Mouse (Mus musculus): Measurements from ENCODE around the gene Mars. TPM values are rescaled to one million over a fixed set of nuclear protein-coding genes. Genes with fewer than 3 reads are reported as not detected.
A peak's percentile ranks its signal among the peaks of the same experiment; 100 is the strongest.

The Mars gene
- polyA plus RNA-seq, 1 experiment, result 65.8 TPM

- no peak for DNase-seq
These were observed 31.4 kb upstream of the Mars start for GRCm38 (mm10) chr10:127343029-127343428.

GRCm38 (mm10) chr10:127341891-127342639, 30.5 kb upstream of the Mars start, which contains the start of gene Gli1:
Gli1 (minus strand) TSS chr10:127341974.
- WGBS, result under 1% methylated on average over 29 of the region's 29 CpGs
- peaks cover 28% of the 10 kb centered on the region for H3K27me3 ChIP-seq (ENCODE audit: control insufficient read depth, insufficient read depth, low read length)
- no peak within 1 kb of the TSS for H3K4me3 ChIP-seq (ENCODE audit: control insufficient read depth, insufficient read depth, low read length)
- no peaks in the 10 kb centered on the region for H3K36me3 ChIP-seq (ENCODE audit: control insufficient read depth, insufficient read depth, low read length)
- peaks cover 31% of the 10 kb centered on the region for H3K4me1 ChIP-seq (replicated peaks; ENCODE audit: control insufficient read depth, insufficient read depth, low read length)
- TF ChIP-seq CTCF (IDR thresholded peaks at IDR 0.05; ENCODE audit: borderline replicate concordance, control insufficient read depth, extremely low read depth, insufficient read depth, low read length, poor library complexity) (peak; percentile 84; the same call in 1 of the 2 replicates), POLR2A (IDR thresholded peaks at IDR 0.05; ENCODE audit: control insufficient read depth, extremely low read depth, insufficient read depth, low read length, poor library complexity) (no peak)
- H3K27ac ChIP-seq (ENCODE audit: control insufficient read depth, insufficient read depth, low read length), result no peak within 1 kb of the TSS
- DNase-seq, result peak; percentile 82

More at GRCm38 (mm10) chr10:127343029-127343428, 31.4 kb upstream of the Mars start:
- H3K27ac ChIP-seq (ENCODE audit: control insufficient read depth, insufficient read depth, low read length), result no peak overlapping the region
- no peaks in the 10 kb centered on the region for H3K36me3 ChIP-seq (ENCODE audit: control insufficient read depth, insufficient read depth, low read length)
- 22% methylated on average over 3 of the region's 3 CpGs for WGBS
- H3K4me1 ChIP-seq (replicated peaks; ENCODE audit: control insufficient read depth, insufficient read depth, low read length), result peaks cover 21% of the 10 kb centered on the region
- H3K27me3 ChIP-seq (ENCODE audit: control insufficient read depth, insufficient read depth, low read length), result peaks cover 28% of the 10 kb centered on the region
- no peak overlapping the region for H3K4me3 ChIP-seq (ENCODE audit: control insufficient read depth, insufficient read depth, low read length)
- TF ChIP-seq CTCF (IDR thresholded peaks at IDR 0.05; ENCODE audit: borderline replicate concordance, control insufficient read depth, extremely low read depth, insufficient read depth, low read length, poor library complexity) (no peak), POLR2A (IDR thresholded peaks at IDR 0.05; ENCODE audit: control insufficient read depth, extremely low read depth, insufficient read depth, low read length, poor library complexity) (no peak)

- Histone ChIP-seq H3K4me1 (replicated peaks; ENCODE audit: control insufficient read depth, insufficient read depth, low read length) (peaks cover 36% of the 10 kb centered on the region), H3K27me3 (ENCODE audit: control insufficient read depth, insufficient read depth, low read length) (peaks cover 28% of the 10 kb centered on the region), H3K4me3 (ENCODE audit: control insufficient read depth, insufficient read depth, low read length) (no peak overlapping the region), H3K36me3 (ENCODE audit: control insufficient read depth, insufficient read depth, low read length) (no peaks in the 10 kb centered on the region), H3K27ac (ENCODE audit: control insufficient read depth, insufficient read depth, low read length) (no peak overlapping the region)
- DNase-seq, result no peak
- 3% methylated on average over 11 of the region's 11 CpGs for WGBS
- TF ChIP-seq CTCF (IDR thresholded peaks at IDR 0.05; ENCODE audit: borderline replicate concordance, control insufficient read depth, extremely low read depth, insufficient read depth, low read length, poor library complexity), result no peak
- TF ChIP-seq POLR2A (IDR thresholded peaks at IDR 0.05; ENCODE audit: control insufficient read depth, extremely low read depth, insufficient read depth, low read length, poor library complexity), result no peak
These were observed 29.7 kb upstream of the Mars start for GRCm38 (mm10) chr10:127341360-127341690.

GRCm38 (mm10) chr10:127340577-127341359, 29.2 kb upstream of the Mars start:
- no peak for DNase-seq
- Histone ChIP-seq H3K4me3 (ENCODE audit: control insufficient read depth, insufficient read depth, low read length) (no peak overlapping the region), H3K36me3 (ENCODE audit: control insufficient read depth, insufficient read depth, low read length) (no peaks in the 10 kb centered on the region), H3K27ac (ENCODE audit: control insufficient read depth, insufficient read depth, low read length) (no peak overlapping the region), H3K4me1 (replicated peaks; ENCODE audit: control insufficient read depth, insufficient read depth, low read length) (peaks cover 36% of the 10 kb centered on the region), H3K27me3 (ENCODE audit: control insufficient read depth, insufficient read depth, low read length) (peaks cover 28% of the 10 kb centered on the region)
- no peak for TF ChIP-seq CTCF (IDR thresholded peaks at IDR 0.05; ENCODE audit: borderline replicate concordance, control insufficient read depth, extremely low read depth, insufficient read depth, low read length, poor library complexity)
- WGBS, result 4% methylated on average over 27 of the region's 27 CpGs

- Histone ChIP-seq H3K27me3 (ENCODE audit: control insufficient read depth, insufficient read depth, low read length) (peaks cover 28% of the 10 kb centered on the region), H3K4me1 (replicated peaks; ENCODE audit: control insufficient read depth, insufficient read depth, low read length) (peaks cover 36% of the 10 kb centered on the region), H3K36me3 (ENCODE audit: control insufficient read depth, insufficient read depth, low read length) (no peaks in the 10 kb centered on the region), H3K27ac (ENCODE audit: control insufficient read depth, insufficient read depth, low read length) (no peak overlapping the region), H3K4me3 (ENCODE audit: control insufficient read depth, insufficient read depth, low read length) (peak overlapping the region; percentile 10; the same call in 1 of the 2 replicates)
- no peak for TF ChIP-seq POLR2A (IDR thresholded peaks at IDR 0.05; ENCODE audit: control insufficient read depth, extremely low read depth, insufficient read depth, low read length, poor library complexity)
- no peak for TF ChIP-seq CTCF (IDR thresholded peaks at IDR 0.05; ENCODE audit: borderline replicate concordance, control insufficient read depth, extremely low read depth, insufficient read depth, low read length, poor library complexity)
- no peak for DNase-seq
- WGBS, result 1% methylated on average over 42 of the region's 42 CpGs
These were observed 28.3 kb upstream of the Mars start for GRCm38 (mm10) chr10:127339683-127340576.

Data from thymus, adult 2 months (tissue).